Mouse (Mus musculus) bone marrow, adult 2 months (tissue): ENCODE measurements around the gene Myh11.

Source experiments
- CTCF ChIP-seq: fragments of 200-500 bp; IDR thresholded peaks from 2 replicates; pipeline ENCODE4 v1.5.1; 2011; ENCODE audit warnings: low read length, control low read depth; ENCODE audit not compliant: control insufficient read depth, insufficient read depth
- POLR2A ChIP-seq: fragments of 200-500 bp; IDR thresholded peaks from 2 replicates; pipeline ENCODE4 v1.6.1; 2011; ENCODE audit warnings: low read depth, mild to moderate bottlenecking, control low read depth, low read length, borderline replicate concordance; ENCODE audit not compliant: control insufficient read depth

DNA sequence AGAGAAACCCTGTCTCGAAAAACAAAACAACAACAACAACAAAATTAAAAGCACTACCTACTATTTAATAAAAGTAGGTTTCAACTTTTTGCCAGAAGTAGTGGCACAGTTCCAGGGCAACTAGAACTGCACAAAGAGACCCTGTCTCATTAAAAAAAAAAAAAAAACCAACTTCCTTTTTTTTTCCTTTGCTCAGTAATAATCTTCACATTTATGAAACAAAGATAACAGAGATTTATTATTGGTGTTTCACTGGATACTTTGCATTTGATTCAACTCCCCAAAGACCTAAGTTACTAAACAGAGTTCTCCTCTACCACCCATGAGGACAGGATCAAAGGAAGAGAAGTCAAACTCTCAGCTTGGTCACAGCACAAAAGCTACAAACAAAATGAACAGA lies 130.2 kb downstream of the Myh11 start:
- no peak for TF ChIP-seq POLR2A
- TF ChIP-seq CTCF, result no peak
